Mouse (Mus musculus) adrenal gland, adult 10 weeks (tissue): ENCODE data around the gene Haus7. TPM values are rescaled to one million over a fixed set of nuclear protein-coding genes. Genes with fewer than 3 reads are reported as not detected.

ENCODE experiments used
- polyA plus RNA-seq: library from polyadenylated mRNA; stranded (reverse); fragments of 350-450 nt; fragmentation: Illumina TruSeq; extraction: RNeasy Lipid Tissue Mini Kit (QIAGEN cat#74804); gene quantifications from one replicate; pipeline ENCODE4 v1.2.3, GENCODE M21; 2014; ENCODE audit warnings: low read depth, low replicate concordance

Gene Haus7
- polyA plus RNA-seq, result 15.5 TPM

DNA sequence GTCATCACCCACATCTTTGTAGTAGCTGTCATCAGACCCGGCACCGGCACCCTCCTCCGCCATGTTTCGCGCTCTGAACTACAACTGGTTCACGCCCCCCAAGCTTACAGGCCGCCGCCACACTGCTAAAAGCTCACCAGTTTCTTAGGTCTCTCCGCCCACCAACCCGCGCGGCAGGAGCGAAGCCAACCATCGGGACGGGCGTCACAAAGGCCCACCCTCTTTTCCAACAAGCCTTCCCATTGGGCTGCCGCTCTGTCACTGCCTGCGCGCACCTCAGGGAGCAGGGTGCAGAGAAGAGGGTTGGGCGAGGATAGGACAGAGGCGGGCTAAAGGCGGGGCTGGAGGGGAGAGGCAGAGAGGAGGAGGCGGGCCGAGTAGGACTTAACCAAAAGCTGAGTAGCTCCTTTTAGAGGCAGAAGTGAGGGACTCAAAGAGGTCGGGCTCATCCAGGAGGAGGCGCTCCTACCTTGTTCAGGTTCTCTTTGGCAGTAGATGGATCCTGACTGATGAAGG is at the start of gene Haus7:
Haus7 (minus strand) TSS at position 168 of the 516 bp plus-strand sequence.

DNA sequence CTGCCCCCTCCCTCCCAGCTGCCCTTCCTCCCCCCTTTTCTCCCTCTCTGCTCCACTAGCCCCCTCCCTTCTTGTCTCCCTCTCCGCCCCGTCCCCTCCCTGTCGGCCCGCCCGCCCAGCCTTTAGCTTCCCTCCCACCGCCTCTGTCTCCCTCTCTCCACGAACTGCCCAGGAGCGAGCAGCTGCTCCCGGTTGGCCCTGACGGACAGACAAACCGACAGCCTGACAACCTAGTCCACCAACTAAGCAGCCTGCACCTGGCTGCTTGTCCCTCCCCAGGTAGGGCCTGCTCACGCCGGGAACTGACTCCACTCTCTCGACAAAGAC is 24.6 kb upstream of the Haus7 start, which contains the start of gene Bgn:
Bgn (plus strand) TSS at position 119 of the 327 bp plus-strand sequence.

DNA sequence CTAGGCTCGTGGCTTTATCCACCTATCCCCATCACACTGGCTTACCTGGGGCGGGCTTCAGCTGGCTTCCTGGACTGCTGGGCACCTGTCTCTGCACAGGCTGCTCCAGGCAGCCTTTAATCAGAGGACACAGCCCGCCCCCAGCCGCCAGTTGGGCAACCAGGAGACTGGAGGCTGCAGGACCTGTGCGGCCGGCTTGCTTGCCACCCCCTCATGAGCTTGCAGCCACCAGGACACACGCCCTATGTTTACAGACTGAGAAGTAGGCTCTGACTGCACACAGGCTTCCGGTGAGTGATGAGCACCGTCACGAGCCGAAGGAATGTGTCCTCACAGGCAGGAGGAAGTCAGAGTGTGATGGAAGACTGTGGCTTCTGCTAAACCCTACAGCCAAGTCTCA is 23.6 kb downstream of the Haus7 start, which contains the start of gene Trex2:
Trex2 (minus strand) TSS at position 93 of the 400 bp plus-strand sequence.

DNA sequence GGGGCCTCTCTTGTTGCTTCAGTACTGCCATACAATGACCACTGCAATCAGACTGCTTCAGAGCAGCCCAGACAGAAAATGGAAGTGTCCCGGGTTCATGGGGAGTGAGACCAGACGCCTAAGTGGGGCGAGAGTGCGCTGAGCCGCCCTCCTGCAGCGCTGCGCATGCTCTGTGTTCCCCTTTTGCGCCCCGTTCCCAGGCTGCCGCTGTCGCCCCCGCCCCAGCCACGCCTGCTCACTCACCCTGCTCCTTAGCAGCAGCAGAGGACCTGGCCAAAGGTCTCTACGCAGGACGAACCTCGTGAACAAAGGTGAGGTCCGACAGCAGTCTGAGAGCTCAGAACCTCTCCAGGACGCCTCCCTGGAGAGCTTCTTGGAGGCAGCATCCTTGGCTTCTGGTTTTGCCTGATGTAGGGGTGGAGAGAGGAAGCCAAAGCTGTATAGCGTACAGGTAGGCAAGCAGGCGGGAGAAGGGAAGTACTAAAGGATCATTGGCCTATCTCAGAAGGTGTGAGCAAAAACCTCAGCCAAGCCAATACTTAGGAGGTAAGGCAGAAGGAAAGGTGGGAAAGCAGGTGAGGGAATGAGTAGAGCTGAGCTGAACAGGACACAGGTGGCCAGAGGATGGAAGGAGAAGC is 47.8 kb downstream of the Haus7 start, which contains the start of gene Zfp92:
Zfp92 (plus strand) TSS at position 217 of the 638 bp plus-strand sequence.

DNA sequence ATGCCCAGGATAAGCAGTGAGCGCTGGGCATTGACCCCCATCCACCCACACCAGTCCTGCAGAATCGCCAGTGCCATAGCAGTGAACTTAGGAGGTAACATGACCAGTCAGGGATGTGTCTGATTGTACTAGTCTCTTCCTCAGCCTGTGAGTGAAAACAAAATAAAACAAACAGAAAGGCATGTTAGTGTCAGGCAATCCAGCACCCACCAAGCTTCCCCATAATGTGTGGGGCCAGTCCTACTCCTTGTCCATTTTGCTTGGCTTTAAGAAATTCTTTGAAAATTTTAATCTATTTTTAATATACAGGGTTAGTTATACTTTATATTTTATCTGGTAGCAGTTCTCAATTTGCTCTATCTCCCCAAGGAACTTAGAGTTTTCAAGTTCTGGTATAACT is 60.2 kb downstream of the Haus7 start, which contains the start of gene Gm18336:
Gm18336 (minus strand) TSS at position 101 of the 400 bp plus-strand sequence.

Other genes starting within 250 kb of the Haus7 start
- 1.2 TPM for gene Xlr4b, start 244.7 kb downstream of the Haus7 start, polyA plus RNA-seq
- gene F8a, start 230.8 kb downstream of the Haus7 start, polyA plus RNA-seq, result 12.1 TPM
- not detected for gene Xlr4c, start 215.9 kb downstream of the Haus7 start, polyA plus RNA-seq
- not detected for gene Xlr3c, start 193.7 kb downstream of the Haus7 start, polyA plus RNA-seq
- not detected for gene Xlr5a, start 166.1 kb downstream of the Haus7 start, polyA plus RNA-seq
- not detected for gene Xlr5c, start 166.1 kb downstream of the Haus7 start, polyA plus RNA-seq
- gene Gm45015, start 122.2 kb downstream of the Haus7 start, polyA plus RNA-seq, result not detected
- 41.2 TPM for gene Zfp275, start 116.4 kb downstream of the Haus7 start, polyA plus RNA-seq
- gene Gm18336, start 60.3 kb downstream of the Haus7 start, polyA plus RNA-seq, result not detected
- 0.41 TPM for gene Zfp92, start 47.9 kb downstream of the Haus7 start, polyA plus RNA-seq
- gene Trex2, start 23.7 kb downstream of the Haus7 start, polyA plus RNA-seq, result not detected
- gene Bgn, start 24.6 kb upstream of the Haus7 start, polyA plus RNA-seq, result 322 TPM
- gene Atp2b3, start 44.0 kb upstream of the Haus7 start, polyA plus RNA-seq, result 7.0 TPM
- gene Dusp9, start 180.4 kb upstream of the Haus7 start, polyA plus RNA-seq, result not detected
- gene Pnck, start 201.1 kb upstream of the Haus7 start, polyA plus RNA-seq, result not detected
- 67.8 TPM for gene Slc6a8, start 214.1 kb upstream of the Haus7 start, polyA plus RNA-seq